Mouse (Mus musculus): ENCODE measurements around the gene Slc25a30.
"Not testable (repeated sequence)": the region's sequence is repeated elsewhere in the genome, so short reads cannot be mapped to it uniquely, and the experiment has no call there.

Gene Slc25a30

DNA sequence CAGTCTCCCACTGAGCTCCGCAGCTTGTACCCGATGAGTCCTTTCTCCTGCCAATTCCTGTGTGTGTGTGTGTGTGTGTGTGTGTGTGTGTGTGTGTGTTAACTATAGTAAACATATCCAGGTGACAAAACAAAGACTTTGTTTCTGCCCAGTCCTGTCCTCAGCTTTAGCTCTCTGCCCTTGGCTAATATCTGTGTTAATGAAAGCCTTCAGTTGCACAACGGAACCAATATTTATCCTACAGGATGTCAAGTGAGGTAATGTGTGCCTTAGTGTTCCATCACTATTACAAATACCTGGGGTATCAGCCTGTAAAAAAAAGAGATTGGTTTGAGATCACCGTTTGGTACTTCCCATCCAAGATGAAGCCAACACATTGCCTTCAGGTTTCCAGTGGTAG, 6.3 kb upstream of the Slc25a30 start:
- in situ Hi-C loops (cut with MboI, MseI): no loop called here

DNA sequence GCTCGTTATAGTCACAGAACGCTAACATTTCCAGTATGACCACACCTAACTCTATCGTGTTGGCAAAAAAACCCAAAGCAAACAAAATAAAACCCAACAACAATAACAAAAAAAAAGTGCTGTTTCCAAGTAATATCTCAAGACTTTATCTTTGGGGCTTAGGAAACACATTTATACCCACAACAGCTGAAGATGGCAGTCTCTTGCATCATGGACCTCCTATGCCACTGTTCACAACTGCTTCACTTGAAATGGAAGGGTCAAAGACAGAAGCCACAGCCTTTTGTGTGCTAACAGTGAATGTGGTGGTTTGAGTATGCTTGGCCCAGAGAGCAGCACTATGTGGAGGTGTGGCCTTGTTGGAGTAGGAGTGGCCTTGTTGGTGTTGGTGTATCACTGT, 4.5 kb upstream of the Slc25a30 start:
- in situ Hi-C loops (cut with MboI, MseI): no loop called here

- in situ Hi-C loops (cut with MboI, MseI): no loop called here
Measured at GRCm38 (mm10) chr14:75790411-75790996, 3.7 kb upstream of the Slc25a30 start.

GRCm38 (mm10) chr14:75789291-75789690, 2.5 kb upstream of the Slc25a30 start:
- in situ Hi-C loops (cut with MboI, MseI): no loop called here

DNA sequence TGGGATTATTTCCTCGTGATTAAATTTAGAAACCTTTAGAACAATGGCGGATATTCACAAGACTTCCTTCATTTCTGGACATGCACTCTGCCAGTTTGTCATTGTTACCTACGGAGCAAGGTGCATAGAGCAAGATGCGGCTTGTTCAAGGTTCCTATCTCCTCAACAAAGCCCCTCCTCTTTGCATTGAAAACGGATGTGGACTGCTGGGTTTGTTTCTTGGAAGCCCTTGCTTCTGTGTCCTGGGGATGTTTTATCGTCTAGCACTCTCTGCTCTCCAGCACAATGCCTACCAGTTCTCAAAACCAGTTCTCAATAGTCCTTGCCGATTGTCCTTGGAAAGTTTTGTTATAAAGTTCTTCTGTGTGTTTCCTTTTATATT, 948 bp upstream of the Slc25a30 start:
- in situ Hi-C loops (cut with MboI, MseI): no loop called here

DNA sequence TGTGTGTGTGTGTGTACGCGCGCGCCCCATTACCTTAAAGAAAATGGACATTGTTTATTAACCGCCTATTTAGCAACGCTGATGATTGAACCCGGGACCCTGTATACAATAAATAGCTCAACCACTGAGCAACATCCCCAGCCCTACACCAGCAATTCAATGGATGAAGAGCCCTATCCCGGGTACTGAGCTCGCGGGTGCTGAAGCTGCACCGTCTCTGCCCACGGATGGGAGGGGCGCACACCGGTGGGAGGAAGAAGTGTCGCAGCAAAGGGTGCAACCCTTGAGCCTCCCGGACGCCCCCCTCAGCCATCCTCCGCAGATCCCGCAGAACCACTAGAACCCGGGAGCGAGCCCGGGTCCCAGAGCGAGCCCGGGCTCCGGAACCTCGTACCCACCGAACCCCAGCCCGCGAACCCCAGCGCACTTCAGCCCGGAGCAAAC, 391 bp downstream of the Slc25a30 start:
- in situ Hi-C loops (cut with MboI, MseI): no loop called here

- in situ Hi-C loops (cut with MboI, MseI): no loop called here
Measured at GRCm38 (mm10) chr14:75779913-75780312, 6.9 kb downstream of the Slc25a30 start.

DNA sequence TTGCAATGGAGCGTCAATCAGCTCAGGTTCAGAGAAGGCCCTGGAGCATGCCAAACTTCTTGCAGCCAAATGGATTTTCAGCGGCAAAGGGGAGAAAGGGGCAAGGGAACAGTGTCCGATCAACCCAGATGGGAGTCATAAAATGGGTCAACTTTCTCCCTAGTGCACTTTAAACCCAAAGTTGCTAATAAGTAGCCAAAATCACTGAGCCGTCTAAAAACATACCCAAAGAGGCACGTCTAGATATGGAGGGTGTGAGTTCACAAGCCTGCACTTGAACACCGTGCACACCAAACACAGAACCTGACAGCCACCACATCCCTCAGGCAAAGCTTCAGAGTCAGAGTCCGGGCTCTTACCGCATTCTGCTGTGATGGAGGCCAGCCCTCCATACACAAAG, 10.2 kb downstream of the Slc25a30 start:
- in situ Hi-C loops (cut with MboI, MseI): no loop called here

- in situ Hi-C loops (cut with MboI, MseI): no loop called here
Measured at GRCm38 (mm10) chr14:75773431-75773830, 13.4 kb downstream of the Slc25a30 start.

DNA sequence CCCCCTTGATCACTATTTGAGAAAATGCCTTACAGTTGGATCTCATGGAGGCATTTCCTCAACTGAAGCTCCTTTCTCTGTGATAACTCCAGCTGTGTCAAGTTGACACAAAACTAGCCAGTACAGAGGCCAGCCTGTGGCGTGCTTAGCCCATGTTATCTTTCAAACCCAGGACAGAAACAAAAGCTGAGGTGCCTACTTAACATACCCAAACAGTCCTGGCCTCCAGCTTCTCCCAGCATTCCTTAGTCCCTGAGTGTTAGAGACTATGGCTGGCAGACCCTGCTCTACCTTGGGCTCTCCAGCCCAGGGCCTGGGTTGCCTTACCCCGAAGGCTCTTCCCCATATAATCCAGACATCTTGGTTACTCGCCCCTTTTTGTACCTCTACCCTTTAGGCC, 14.4 kb downstream of the Slc25a30 start:
- in situ Hi-C loops (cut with MboI, MseI): not testable (repeated sequence)

DNA sequence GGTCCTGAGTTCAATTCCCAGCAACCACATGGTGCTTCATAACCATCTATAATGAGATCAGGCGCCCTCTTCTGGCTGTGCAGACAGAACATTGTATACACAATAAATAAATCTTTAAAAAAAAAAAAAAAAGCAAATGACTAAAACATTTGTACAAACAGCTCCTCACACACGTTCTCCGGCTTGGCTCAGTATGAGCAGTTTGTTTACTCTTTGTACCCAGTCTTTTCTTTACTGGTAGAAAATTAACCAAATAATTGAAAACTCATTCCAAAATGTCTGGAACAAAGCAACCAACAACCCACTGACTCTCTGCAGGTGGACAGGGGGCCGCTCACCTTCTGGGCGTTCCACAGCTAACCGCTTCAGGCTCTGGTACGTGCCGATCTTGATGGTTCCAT, 15.7 kb downstream of the Slc25a30 start:
- in situ Hi-C loops (cut with MboI, MseI): no loop called here

- in situ Hi-C loops (cut with MboI, MseI): no loop called here
Measured at GRCm38 (mm10) chr14:75769334-75769733, 17.5 kb downstream of the Slc25a30 start.

GRCm38 (mm10) chr14:75768275-75768608, 18.6 kb downstream of the Slc25a30 start:
- in situ Hi-C loops (cut with MboI, MseI): no loop called here

DNA sequence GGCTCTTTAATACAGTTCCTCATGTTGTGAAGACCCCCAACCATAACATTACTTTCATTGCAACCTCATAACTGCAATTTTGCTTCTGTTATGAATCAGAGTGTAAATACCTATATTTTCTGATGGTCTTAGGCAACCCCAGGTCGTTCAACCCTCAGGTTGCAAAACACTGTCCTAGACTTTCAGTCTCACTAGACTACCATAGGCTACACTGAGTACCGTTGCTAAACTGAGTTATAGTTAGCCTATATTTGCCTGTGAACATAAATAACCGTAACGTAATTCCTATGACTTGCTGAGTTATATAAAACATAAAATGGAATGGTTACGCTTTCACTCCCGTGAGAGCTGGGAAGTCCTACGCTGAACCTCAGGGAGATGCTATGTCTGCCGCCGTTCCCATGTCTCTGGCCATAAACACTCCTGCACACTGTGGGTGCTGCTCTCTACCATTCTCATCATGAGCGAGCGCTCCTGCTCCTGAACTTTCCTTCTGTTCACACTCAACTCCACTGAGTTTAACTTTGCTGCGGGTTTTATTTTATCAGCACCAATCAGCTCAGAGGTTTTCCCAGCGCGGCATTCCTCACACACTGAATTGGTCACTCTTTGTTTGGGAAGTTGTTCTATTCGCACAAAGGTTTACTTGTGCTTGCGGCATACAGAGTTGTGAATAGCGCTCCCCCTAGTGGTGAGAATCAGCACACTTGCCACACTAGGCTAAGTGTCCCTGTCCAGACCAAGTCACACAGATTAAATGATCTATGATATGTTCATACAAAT, 19.2 kb downstream of the Slc25a30 start:
- in situ Hi-C loops (cut with MboI, MseI): no loop called here

- in situ Hi-C loops (cut with MboI, MseI): no loop called here
Measured at GRCm38 (mm10) chr14:75761028-75761805, 25.6 kb downstream of the Slc25a30 start.

- in situ Hi-C loops (cut with MboI, MseI): no loop called here
Measured at GRCm38 (mm10) chr14:75758401-75758800, 28.4 kb downstream of the Slc25a30 start.

DNA sequence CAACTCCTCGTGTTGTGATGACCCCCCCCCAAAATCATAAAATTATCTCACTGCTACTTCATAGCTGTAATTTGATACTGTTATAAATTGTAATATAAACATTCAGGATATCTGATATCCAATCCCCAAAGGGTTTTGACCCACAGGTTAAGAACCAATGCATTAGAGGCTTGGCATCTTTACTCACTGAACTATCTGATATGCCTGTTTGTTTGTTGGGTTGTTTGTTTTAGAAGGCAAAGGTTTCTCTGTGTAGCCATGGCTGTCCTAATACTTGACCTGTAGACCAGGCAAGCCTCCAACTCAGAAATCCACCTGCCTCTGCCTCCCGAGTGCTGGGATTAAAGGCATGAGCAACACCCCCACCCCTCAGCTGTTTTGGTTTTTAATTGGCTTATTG, 29.0 kb downstream of the Slc25a30 start:
- in situ Hi-C loops (cut with MboI, MseI): no loop called here

DNA sequence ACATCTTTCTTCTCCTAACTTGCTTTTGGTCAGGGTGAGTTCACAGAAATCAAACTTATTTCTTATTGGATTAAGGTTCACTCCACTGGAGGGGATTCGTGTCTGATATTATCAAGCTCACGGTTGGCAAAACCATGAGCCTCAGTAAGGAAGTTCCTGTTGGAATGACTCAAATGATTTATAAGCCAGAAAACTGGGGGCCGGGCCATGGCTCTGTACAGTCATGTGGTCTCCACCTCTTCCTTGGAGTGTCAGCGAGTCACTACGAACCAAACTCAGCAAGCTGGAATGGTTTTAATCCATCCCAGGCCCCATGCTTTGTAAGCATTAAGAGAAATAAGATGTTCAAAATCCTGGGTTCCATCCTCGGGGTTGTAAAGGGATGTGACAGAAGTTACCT, 29.9 kb downstream of the Slc25a30 start:
- in situ Hi-C loops (cut with MboI, MseI): no loop called here

GRCm38 (mm10) chr14:75753991-75754817, 32.6 kb downstream of the Slc25a30 start, which contains the start of gene Cog3:
Cog3 (minus strand) TSS chr14:75754517.
- in situ Hi-C loops (cut with MboI, MseI): no loop called here

- in situ Hi-C loops (cut with MboI, MseI): no loop called here
Measured at GRCm38 (mm10) chr14:75753206-75753605, 33.6 kb downstream of the Slc25a30 start.

GRCm38 (mm10) chr14:75751040-75751439, 35.8 kb downstream of the Slc25a30 start:
- in situ Hi-C loops (cut with MboI, MseI): no loop called here

DNA sequence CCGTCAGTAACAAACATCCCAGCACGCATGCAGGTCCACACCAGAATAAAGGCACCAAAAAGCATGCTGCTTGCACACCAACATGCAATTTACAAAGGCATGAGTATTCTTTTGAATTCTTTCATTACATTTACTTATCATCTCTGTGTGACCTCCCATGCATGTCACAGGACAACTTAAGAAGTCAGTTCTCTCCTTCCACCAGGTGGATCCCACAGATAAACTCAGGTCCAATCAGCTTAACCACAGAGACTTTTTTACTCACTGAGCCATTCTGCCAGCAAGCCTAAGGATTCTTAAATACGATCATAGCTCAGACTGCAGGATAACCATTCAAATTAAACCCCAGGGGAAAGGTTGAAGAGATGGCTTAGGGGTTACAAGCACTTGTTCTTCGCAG, 37.7 kb downstream of the Slc25a30 start:
- in situ Hi-C loops (cut with MboI, MseI): loop anchor here in 1 of 2 experiments (10.0 kb wide), 1 partner anchor 1016 kb away; no protein-coding TSS in a partner anchor
